Mouse (Mus musculus) limb, embryonic 10.5 days (tissue): ENCODE results near the gene Med29. TPM values are rescaled to one million over a fixed set of nuclear protein-coding genes. Genes with fewer than 3 reads are reported as not detected.

ENCODE experiments used
- DNase-seq: peaks from one replicate; pipeline ENCODE4 v3.0.0-alpha.2; 2017; ENCODE audit warnings: low spot score
- H3K27ac ChIP-seq: fragments of 300-500 bp; sonication (generic); 2 replicates; pipeline ENCODE4 v1.5.1; 2016; ENCODE audit warnings: mild to moderate bottlenecking
- H3K27me3 ChIP-seq: fragments of 300-500 bp; sonication (generic); 2 replicates; pipeline ENCODE4 v1.6.1; 2016; ENCODE audit warnings: low read depth, mild to moderate bottlenecking; ENCODE audit not compliant: poor library complexity, severe bottlenecking
- H3K36me3 ChIP-seq: fragments of 300-500 bp; sonication (generic); 2 replicates; pipeline ENCODE4 v1.6.1; 2016; ENCODE audit warnings: mild to moderate bottlenecking, moderate library complexity
- H3K4me1 ChIP-seq: fragments of 300-500 bp; sonication (generic); 2 replicates; pipeline ENCODE4 v1.6.1; 2016
- H3K4me3 ChIP-seq: fragments of 300-500 bp; sonication (generic); 2 replicates; pipeline ENCODE4 v1.5.1; 2016; ENCODE audit warnings: mild to moderate bottlenecking, moderate library complexity
- H3K9me3 ChIP-seq: fragments of 300-500 bp; sonication (generic); replicated peaks from 2 replicates; pipeline ENCODE4 v1.6.1; 2016; ENCODE audit warnings: mild to moderate bottlenecking
- WGBS: fragments of 180-500 bp; shearing (Covaris S2); methylation state at CpG from one replicate; pipeline ENCODE4 v1.1.7; 2016; 5-methylcytosine and 5-hydroxymethylcytosine counted together
- polyA plus RNA-seq: library from polyadenylated mRNA; unstranded; fragments of >200 nt; fragmentation: Nextera tagmentation; extraction: Ambion mirVana; gene quantifications from 2 replicates; pipeline ENCODE4 v1.2.1, GENCODE M21; 2016

Gene Med29
- polyA plus RNA-seq, 1 experiment from 2014 or later = 65.1 TPM

- Histone ChIP-seq H3K4me3 (peak overlapping the region; percentile 76), H3K36me3 (peaks cover 11% of the 10 kb centered on the region), H3K9me3 (no peaks in the 10 kb centered on the region), H3K4me1 (peaks cover 84% of the 10 kb centered on the region), H3K27ac (peak overlapping the region; percentile 90), H3K27me3 (no peaks in the 10 kb centered on the region)
- DNase-seq = no peak
- WGBS = 39% methylated on average over 32 of the region's 32 CpGs
These were observed 14.3 kb downstream of the Med29 start for GRCm38 (mm10) chr7:28378066-28378690.

- H3K27me3 ChIP-seq = no peaks in the 10 kb centered on the region
- peak overlapping the region; percentile 90 for H3K27ac ChIP-seq
- H3K36me3 ChIP-seq = peaks cover 11% of the 10 kb centered on the region
- no peak for DNase-seq
- 75% methylated on average over 18 of the region's 18 CpGs for WGBS
- peaks cover 77% of the 10 kb centered on the region for H3K4me1 ChIP-seq
- peak overlapping the region; percentile 76 for H3K4me3 ChIP-seq
- no peaks in the 10 kb centered on the region for H3K9me3 ChIP-seq
These were observed 15.1 kb downstream of the Med29 start for GRCm38 (mm10) chr7:28377190-28378065.

DNA sequence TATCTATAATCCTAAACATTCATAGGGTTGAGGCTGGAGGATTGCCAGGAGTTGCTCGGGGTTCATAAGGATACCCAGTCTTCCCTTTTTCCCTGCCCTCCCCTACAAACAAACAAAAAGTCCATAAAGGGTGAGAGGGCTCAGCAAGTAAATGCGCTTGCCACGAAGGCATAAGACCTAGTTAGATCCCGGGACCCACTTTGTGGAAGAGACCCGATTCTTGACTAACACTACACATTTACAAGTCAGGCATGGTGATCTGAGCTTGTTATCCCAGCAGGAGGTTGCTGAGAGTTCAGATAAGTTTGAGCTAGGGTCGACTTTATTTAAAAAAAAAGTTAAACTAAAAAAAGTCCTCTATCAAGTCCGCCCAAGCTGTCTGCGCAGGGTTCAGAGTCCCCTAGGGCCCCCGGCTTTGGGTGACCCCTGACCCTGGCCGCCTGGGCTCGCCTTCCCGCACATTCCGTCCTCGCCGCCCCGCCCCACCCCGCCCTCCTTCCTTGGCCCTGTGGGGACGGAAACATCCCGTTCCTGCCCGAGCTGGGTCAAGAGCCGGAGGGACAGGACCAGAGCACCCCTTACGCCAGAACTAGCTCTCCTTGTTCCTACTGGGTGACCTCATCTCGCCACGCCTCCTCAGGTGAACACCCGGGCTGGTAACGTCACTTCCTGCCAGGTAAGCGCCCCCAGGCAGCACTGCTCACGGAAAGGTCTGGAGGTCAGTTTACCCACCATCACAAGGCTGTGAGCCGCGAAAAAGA, 16.3 kb downstream of the Med29 start:
- Histone ChIP-seq H3K4me3 (peak overlapping the region; percentile 55), H3K9me3 (no peaks in the 10 kb centered on the region), H3K27ac (peak overlapping the region; percentile 98), H3K4me1 (peaks cover 66% of the 10 kb centered on the region), H3K36me3 (peaks cover 11% of the 10 kb centered on the region), H3K27me3 (no peaks in the 10 kb centered on the region)
- DNase-seq = peak; percentile 78
- 2% methylated on average over 30 of the region's 30 CpGs for WGBS

DNA sequence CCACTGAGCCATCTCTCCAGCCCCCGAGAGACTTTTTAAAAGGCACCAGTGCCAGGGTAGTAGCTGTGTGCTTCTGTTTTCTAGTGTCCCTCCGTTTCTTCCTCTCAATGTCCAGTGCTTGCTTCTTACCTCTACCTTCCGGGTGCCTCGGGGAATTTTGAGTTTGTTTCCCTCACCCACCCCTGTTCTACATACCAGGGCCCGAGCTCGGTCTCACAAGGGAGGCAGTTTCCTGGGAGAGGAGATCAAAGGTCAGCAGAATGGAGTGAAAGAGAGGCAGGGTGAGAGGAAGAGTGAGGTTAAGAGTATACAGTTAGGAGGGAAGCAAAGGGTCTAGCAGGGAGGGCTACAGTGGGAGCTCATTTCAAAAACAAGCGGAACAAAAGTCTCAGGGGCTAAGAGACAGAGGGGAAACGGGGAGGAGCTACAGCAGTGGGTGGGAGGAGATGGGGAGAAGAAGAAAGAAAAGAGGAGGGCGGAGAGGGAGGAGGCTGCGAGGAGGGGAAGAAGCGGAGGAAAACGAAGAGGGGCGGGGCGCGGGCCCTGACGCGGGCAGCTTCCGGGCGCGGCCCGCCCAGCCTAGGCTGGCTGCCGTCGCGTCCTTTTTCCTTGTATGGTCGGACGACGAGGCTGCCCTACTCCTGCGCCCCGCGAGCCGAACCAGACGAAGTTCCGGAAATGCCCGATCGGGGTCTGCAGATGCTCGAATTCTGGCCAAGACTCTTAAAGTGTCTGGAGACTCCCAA, 17.2 kb downstream of the Med29 start:
- WGBS = 1% methylated on average over 36 of the region's 36 CpGs
- Histone ChIP-seq H3K36me3 (peaks cover 12% of the 10 kb centered on the region), H3K27me3 (no peaks in the 10 kb centered on the region), H3K4me3 (peak overlapping the region; percentile 55), H3K9me3 (no peaks in the 10 kb centered on the region), H3K27ac (peak overlapping the region; percentile 98), H3K4me1 (peaks cover 66% of the 10 kb centered on the region)
- DNase-seq = peak; percentile 92

DNA sequence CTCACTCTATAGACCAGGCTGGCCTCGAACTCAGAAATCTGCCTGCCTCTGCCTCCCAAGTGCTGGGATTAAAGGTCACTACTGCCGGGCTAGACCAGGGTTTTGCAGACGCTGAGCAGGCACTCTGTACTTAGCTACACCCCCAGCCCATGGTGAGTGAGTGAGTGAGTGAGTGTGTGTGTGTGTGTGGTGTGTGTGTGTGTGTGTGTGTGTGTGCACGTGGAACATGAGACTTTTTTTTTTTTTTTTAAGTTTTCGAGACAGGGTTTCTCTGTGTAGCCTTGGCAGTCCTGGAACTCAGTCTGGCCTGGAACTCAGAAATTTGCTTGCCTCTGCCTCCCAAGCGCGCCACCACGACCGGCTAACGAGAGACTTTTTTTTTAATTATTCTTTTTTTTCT, 17.9 kb downstream of the Med29 start:
- 87% methylated on average over 10 of the region's 10 CpGs for WGBS

DNA sequence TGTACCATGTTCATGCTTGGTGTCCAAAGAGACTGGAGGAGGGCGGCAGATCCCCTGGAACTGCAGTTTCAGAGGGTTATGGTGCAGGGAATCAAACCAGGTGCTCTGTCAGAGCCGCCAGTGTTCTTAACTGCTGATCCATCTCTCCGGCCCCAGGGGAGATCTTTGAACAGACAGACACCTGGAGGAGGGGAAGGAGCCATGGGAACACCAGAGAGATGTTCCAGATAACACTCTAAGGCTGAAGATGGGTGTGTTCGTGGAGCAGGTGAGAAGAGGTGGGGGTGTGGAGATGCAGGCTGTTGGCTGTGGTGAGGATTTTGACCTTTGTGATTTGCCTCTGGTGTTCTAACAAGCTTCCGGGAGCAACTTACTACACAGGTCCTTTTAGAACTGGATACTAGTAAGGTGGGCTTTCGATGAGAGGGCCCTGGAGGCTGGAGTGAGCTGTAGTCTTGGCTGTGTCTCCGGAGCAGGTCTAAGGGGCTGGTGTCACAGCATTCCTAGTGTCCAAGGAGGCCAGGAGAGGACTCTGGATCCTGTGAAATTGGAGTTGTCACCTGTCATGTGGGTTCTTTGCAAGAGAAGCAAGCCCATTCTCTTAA, 18.5 kb downstream of the Med29 start:
- Histone ChIP-seq H3K27ac (peak overlapping the region; percentile 98), H3K36me3 (peaks cover 26% of the 10 kb centered on the region), H3K4me1 (peaks cover 69% of the 10 kb centered on the region), H3K4me3 (0 out of 2 replicates have a peak overlapping the region, but pooled peaks have one; percentile 82), H3K27me3 (no peaks in the 10 kb centered on the region), H3K9me3 (no peaks in the 10 kb centered on the region)
- 78% methylated on average over 7 of the region's 7 CpGs for WGBS
- no peak for DNase-seq

More for the DNA sequence above, 17.9 kb downstream of the Med29 start:
- no peaks in the 10 kb centered on the region for H3K9me3 ChIP-seq
- H3K27me3 ChIP-seq = no peaks in the 10 kb centered on the region
- H3K27ac ChIP-seq = peak overlapping the region; percentile 98
- H3K4me1 ChIP-seq = peaks cover 69% of the 10 kb centered on the region
- H3K4me3 ChIP-seq = peak overlapping the region; percentile 55
- H3K36me3 ChIP-seq = peaks cover 19% of the 10 kb centered on the region
- no peak for DNase-seq

GRCm38 (mm10) chr7:28373131-28373581, 19.4 kb downstream of the Med29 start:
- DNase-seq = peak; percentile 74
- H3K27me3 ChIP-seq = no peaks in the 10 kb centered on the region
- 1% methylated on average over 9 of the region's 9 CpGs for WGBS
- H3K4me1 ChIP-seq = peaks cover 65% of the 10 kb centered on the region
- H3K27ac ChIP-seq = peak overlapping the region; percentile 98
- peaks cover 34% of the 10 kb centered on the region for H3K36me3 ChIP-seq
- H3K9me3 ChIP-seq = no peaks in the 10 kb centered on the region
- H3K4me3 ChIP-seq = peak overlapping the region; percentile 82

- Histone ChIP-seq H3K36me3 (peaks cover 36% of the 10 kb centered on the region), H3K4me1 (peaks cover 58% of the 10 kb centered on the region), H3K4me3 (peak within 1 kb of the TSS; percentile 82), H3K27ac (peak within 1 kb of the TSS; percentile 98), H3K9me3 (no peaks in the 10 kb centered on the region), H3K27me3 (no peaks in the 10 kb centered on the region)
- DNase-seq = peak; percentile 99
- WGBS = under 1% methylated on average over 66 of the region's 66 CpGs
These were observed 20.0 kb downstream of the Med29 start, which contains the start of gene Plekhg2 for GRCm38 (mm10) chr7:28372251-28373108. Plekhg2 (minus strand) TSS chr7:28372599.

DNA sequence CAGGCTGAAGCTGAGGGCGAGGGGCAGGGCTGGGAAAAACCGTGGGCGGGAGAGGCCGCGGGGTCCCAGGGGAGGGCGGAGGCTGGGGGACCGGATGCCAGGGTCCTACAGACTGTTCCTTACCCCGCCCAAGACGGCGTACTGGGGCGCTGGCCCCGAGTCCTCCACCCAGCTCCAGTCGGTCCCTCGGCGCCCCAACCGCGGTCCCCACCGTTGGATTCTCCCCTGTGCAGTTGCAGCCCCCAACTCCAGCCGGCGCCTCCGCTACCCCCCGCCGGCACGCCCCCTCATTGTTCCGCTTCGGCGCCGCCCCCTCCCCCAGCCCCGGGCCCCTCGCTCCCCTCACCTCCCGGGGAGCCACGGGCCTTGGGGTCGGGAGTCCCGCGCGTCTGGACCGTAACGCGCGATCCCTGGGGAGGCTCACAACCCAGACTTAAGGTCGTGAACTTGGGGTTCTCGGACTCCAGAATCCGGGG, 21.0 kb downstream of the Med29 start:
- Histone ChIP-seq H3K36me3 (peaks cover 39% of the 10 kb centered on the region), H3K4me1 (peaks cover 49% of the 10 kb centered on the region), H3K4me3 (peak overlapping the region; percentile 82), H3K27ac (peak overlapping the region; percentile 98), H3K27me3 (no peaks in the 10 kb centered on the region), H3K9me3 (no peaks in the 10 kb centered on the region)
- peak; percentile 81 for DNase-seq
- under 1% methylated on average over 42 of the region's 43 CpGs for WGBS

DNA sequence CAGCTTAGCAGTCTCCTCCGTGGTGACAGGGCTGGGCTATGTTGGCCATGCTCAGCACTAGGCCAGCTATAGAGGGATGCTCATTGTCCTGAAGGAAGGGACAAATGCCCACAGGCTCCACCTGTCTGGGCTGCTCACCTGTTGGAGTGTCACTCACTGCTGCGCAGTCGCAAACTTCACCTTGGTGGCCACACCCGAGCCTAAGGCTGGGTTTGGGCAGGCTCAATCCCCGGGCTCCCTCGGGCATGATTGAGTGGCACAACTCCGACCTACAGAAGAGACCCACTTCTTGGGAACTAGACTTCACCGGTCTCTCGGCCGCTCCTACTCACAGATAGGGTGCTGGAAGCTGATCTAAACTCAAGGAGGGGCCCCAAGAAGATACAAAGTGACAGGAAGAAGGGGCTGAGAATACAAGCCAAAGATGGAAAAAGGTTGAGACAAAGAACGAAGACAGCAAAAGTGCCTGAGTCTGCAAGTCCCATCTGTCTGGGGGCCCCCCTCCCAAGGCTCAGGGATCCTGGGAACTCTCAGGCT, 21.5 kb downstream of the Med29 start:
- WGBS = 12% methylated on average over 11 of the region's 11 CpGs
- Histone ChIP-seq H3K27me3 (no peaks in the 10 kb centered on the region), H3K4me3 (peak overlapping the region; percentile 82), H3K36me3 (peaks cover 44% of the 10 kb centered on the region), H3K9me3 (no peaks in the 10 kb centered on the region), H3K4me1 (peaks cover 44% of the 10 kb centered on the region), H3K27ac (peak overlapping the region; percentile 98)
- no peak for DNase-seq

- Histone ChIP-seq H3K27me3 (no peaks in the 10 kb centered on the region), H3K36me3 (peaks cover 54% of the 10 kb centered on the region), H3K4me1 (peaks cover 37% of the 10 kb centered on the region), H3K27ac (peak overlapping the region; percentile 42; the same call in 1 of the 2 replicates), H3K4me3 (peak overlapping the region; percentile 82), H3K9me3 (no peaks in the 10 kb centered on the region)
- DNase-seq = no peak
- WGBS = 94% methylated on average over 14 of the region's 14 CpGs
These were observed 22.5 kb downstream of the Med29 start for GRCm38 (mm10) chr7:28370051-28370450.
